ENCODE assay signal across 13 mouse cellular contexts in the genomic region with DNA sequence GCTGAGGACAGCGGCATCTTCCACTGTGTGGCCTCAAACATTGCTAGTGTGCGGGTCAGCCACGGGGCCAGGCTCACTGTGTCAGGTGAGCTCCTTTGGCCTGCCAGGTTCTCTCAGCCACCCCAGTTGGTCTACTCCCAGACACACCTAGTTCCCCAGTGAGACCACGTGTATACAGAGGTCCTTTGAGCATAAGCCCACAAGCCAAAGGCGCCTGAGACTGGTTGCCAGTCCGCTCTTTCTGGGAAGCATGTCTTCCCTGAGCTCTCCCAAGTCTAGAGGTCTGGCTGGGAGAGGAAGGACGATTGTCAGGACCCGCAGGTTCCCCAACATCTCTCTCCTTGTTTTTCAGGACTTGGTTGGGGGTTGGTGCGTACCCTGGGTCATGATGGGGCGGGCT. TPM values are rescaled to one million over a fixed set of nuclear protein-coding genes. Genes with fewer than 3 reads are reported as not detected.
DNase-seq lines count a peak whose midpoint lies in the region; ATAC-seq and TF ChIP-seq lines count a peak whose summit lies in the region.
"Had no signal": no experiment of that assay in that cellular context is flagged by ENCODE, and none has a peak within 500 bp of the region (broad histone marks: within the 10 kb centered on the region; RNA-seq: fewer than 3 reads in every experiment).

No protein-coding gene starts in this region.

- no peak overlapping the region for H3K4me3 ChIP-seq in kidney, embryonic 15.5 days (replicated peaks)
- H3K4me3 ChIP-seq in forebrain, embryonic 10.5 days, result peak overlapping the region; percentile 39
- H3K4me3 ChIP-seq in hindbrain, embryonic 15.5 days, result no peak overlapping the region
- H3K4me3 ChIP-seq in midbrain, postnatal 0 days (ENCODE audit: low read depth, low read length), result no peak overlapping the region
- H3K4me3 ChIP-seq in liver, embryonic 12.5 days, result no peak overlapping the region
- H3K4me3 ChIP-seq: lung, embryonic 15.5 days had no signal

- no peak overlapping the region for H3K9ac ChIP-seq in kidney, embryonic 15.5 days
- H3K9ac ChIP-seq in hindbrain, embryonic 15.5 days, result no peak overlapping the region
- H3K9ac ChIP-seq in midbrain, postnatal 0 days (replicated peaks; ENCODE audit: low read length, poor library complexity, severe bottlenecking), result no peak overlapping the region
- H3K9ac ChIP-seq in liver, embryonic 12.5 days, result no peak overlapping the region

- H3K36me3 ChIP-seq in kidney, embryonic 15.5 days, result peaks cover 16% of the 10 kb centered on the region
- peaks cover 94% of the 10 kb centered on the region for H3K36me3 ChIP-seq in forebrain, embryonic 10.5 days (replicated peaks)
- peaks cover 9% of the 10 kb centered on the region; the same call in 1 of the 2 replicates for H3K36me3 ChIP-seq in hindbrain, embryonic 15.5 days
- peaks cover 19% of the 10 kb centered on the region for H3K36me3 ChIP-seq in midbrain, postnatal 0 days (ENCODE audit: insufficient read depth, low read length)
- H3K36me3 ChIP-seq in liver, embryonic 12.5 days, result no peaks in the 10 kb centered on the region
- H3K36me3 ChIP-seq: lung, embryonic 15.5 days had no signal

- no peaks in the 10 kb centered on the region for H3K9me3 ChIP-seq in kidney, embryonic 15.5 days (replicated peaks)
- no peaks in the 10 kb centered on the region for H3K9me3 ChIP-seq in forebrain, embryonic 10.5 days
- no peaks in the 10 kb centered on the region for H3K9me3 ChIP-seq in hindbrain, embryonic 15.5 days
- H3K9me3 ChIP-seq in midbrain, postnatal 0 days (ENCODE audit: low read length), result no peaks in the 10 kb centered on the region
- H3K9me3 ChIP-seq in liver, embryonic 12.5 days (replicated peaks), result no peaks in the 10 kb centered on the region
- H3K9me3 ChIP-seq: lung, embryonic 15.5 days had no signal

- peaks cover 22% of the 10 kb centered on the region for H3K27me3 ChIP-seq in kidney, embryonic 15.5 days
- peaks cover 34% of the 10 kb centered on the region for H3K27me3 ChIP-seq in forebrain, embryonic 10.5 days (ENCODE audit: poor library complexity, severe bottlenecking)
- no peaks in the 10 kb centered on the region for H3K27me3 ChIP-seq in hindbrain, embryonic 15.5 days
- no peaks in the 10 kb centered on the region for H3K27me3 ChIP-seq in midbrain, postnatal 0 days (ENCODE audit: insufficient read depth, low read length)
- H3K27me3 ChIP-seq in liver, embryonic 12.5 days (replicated peaks), result peaks cover 94% of the 10 kb centered on the region
- H3K27me3 ChIP-seq: lung, embryonic 15.5 days had no signal

- 58% methylated on average over 10 of the region's 10 CpGs for WGBS in kidney, embryonic 15.5 days
- 31% methylated on average over 10 of the region's 10 CpGs for WGBS in forebrain, embryonic 10.5 days
- WGBS in hindbrain, embryonic 15.5 days, result 36% methylated on average over 10 of the region's 10 CpGs
- WGBS in midbrain, postnatal 0 days, result 41% methylated on average over 10 of the region's 10 CpGs
- 45% methylated on average over 10 of the region's 10 CpGs for WGBS in liver, embryonic 12.5 days (ENCODE audit: insufficient replicate concordance)

- peak overlapping the region; percentile 70 for H3K27ac ChIP-seq in kidney, embryonic 15.5 days
- peak overlapping the region; percentile 92 for H3K27ac ChIP-seq in forebrain, embryonic 10.5 days
- H3K27ac ChIP-seq in hindbrain, embryonic 15.5 days (replicated peaks), result peak overlapping the region; percentile 48; the same call in 1 of the 2 replicates
- H3K27ac ChIP-seq in midbrain, postnatal 0 days (ENCODE audit: low read depth, low read length), result peak overlapping the region; percentile 44; the same call in 1 of the 2 replicates
- no peak overlapping the region for H3K27ac ChIP-seq in liver, embryonic 12.5 days
- H3K27ac ChIP-seq: lung, embryonic 15.5 days had no signal

- peaks cover 59% of the 10 kb centered on the region for H3K4me1 ChIP-seq in kidney, embryonic 15.5 days
- peaks cover 100% of the 10 kb centered on the region for H3K4me1 ChIP-seq in forebrain, embryonic 10.5 days
- H3K4me1 ChIP-seq in hindbrain, embryonic 15.5 days (replicated peaks), result peaks cover 66% of the 10 kb centered on the region
- H3K4me1 ChIP-seq in midbrain, postnatal 0 days (ENCODE audit: insufficient read depth, low read length), result peaks cover 14% of the 10 kb centered on the region
- peaks cover 6% of the 10 kb centered on the region; the same call in 1 of the 2 replicates for H3K4me1 ChIP-seq in liver, embryonic 12.5 days

- H3K4me2 ChIP-seq in kidney, embryonic 15.5 days, result no peak overlapping the region
- no peak overlapping the region for H3K4me2 ChIP-seq in hindbrain, embryonic 15.5 days
- H3K4me2 ChIP-seq in midbrain, postnatal 0 days (ENCODE audit: low read depth, low read length, poor library complexity, severe bottlenecking), result no peak overlapping the region
- H3K4me2 ChIP-seq in liver, embryonic 12.5 days, result no peak overlapping the region

- no peak for ATAC-seq in kidney, embryonic 15.5 days (replicated peaks; ENCODE audit: low FRiP score)
- ATAC-seq in hindbrain, embryonic 15.5 days (ENCODE audit: low FRiP score, low read depth), result no peak
- ATAC-seq in midbrain, postnatal 0 days (ENCODE audit: low FRiP score), result no peak
- ATAC-seq in liver, embryonic 12.5 days, result no peak

- TF ChIP-seq CTCF in midbrain, postnatal 0 days (IDR thresholded peaks at IDR 0.05), result no peak

- DNase-seq in kidney, postnatal 4 days, result no peak
- no peak for DNase-seq in forebrain, embryonic 10.5 days (ENCODE audit: extremely low spot score, low spot score)
- no peak for DNase-seq in midbrain, postnatal 0 days (ENCODE audit: low spot score)
- no peak for DNase-seq in gastrocnemius, adult 8-10 months (ENCODE audit: low spot score in 2 of 2)
- no peak for DNase-seq in gastrocnemius, adult 18-20 months (ENCODE audit: low spot score)
- DNase-seq: cerebellum, adult 11-12 months; kidney, adult 9 months; right cerebral cortex, adult 18-20 months; thymus, postnatal 25 days had no signal

RNA-seq across cellular contexts. Expression of a gene that starts 17.2 kb away (rescaled TPM):
- polyA plus RNA-seq in kidney, embryonic 15.5 days (2015; fragmentation: Nextera tagmentation; extraction: Ambion mirVana), result 7.9 and 8.1 TPM in 2 replicates
- polyA plus RNA-seq in forebrain, embryonic 10.5 days (2016; fragmentation: Nextera tagmentation; extraction: Ambion mirVana), result 7.0 and 8.5 TPM in 2 replicates
- 6.7 and 8.1 TPM in 2 replicates for polyA plus RNA-seq in hindbrain, embryonic 15.5 days (2015; fragmentation: Nextera tagmentation; extraction: Ambion mirVana)
- total RNA-seq in midbrain, postnatal 0 days (2014; rRNA removed), result 7.5 and 8.0 TPM in 2 replicates
- polyA plus RNA-seq in midbrain, postnatal 0 days (2015; fragmentation: Nextera tagmentation; extraction: Ambion mirVana), result 7.0 and 7.7 TPM in 2 replicates
- total RNA-seq in gastrocnemius, adult 8-10 months (2022), result 1 to 10 TPM; 3.3 to 5.2 (median 4.1) TPM
- 1 to 10 TPM; 3.6 to 3.7 TPM for total RNA-seq in gastrocnemius, adult 18-20 months (2021)
- 7.7 and 8.6 TPM in 2 replicates for polyA plus RNA-seq in liver, embryonic 12.5 days (2016; fragmentation: Nextera tagmentation; extraction: Ambion mirVana)

RNA-seq across cellular contexts. Expression of a gene that starts 36.9 kb away (rescaled TPM):
- polyA plus RNA-seq in kidney, embryonic 15.5 days (2015; fragmentation: Nextera tagmentation; extraction: Ambion mirVana), result 3.5 and 4.2 TPM in 2 replicates
- polyA plus RNA-seq in forebrain, embryonic 10.5 days (2016; fragmentation: Nextera tagmentation; extraction: Ambion mirVana), result 208 and 246 TPM in 2 replicates
- polyA plus RNA-seq in hindbrain, embryonic 15.5 days (2015; fragmentation: Nextera tagmentation; extraction: Ambion mirVana), result 9.9 and 10.9 TPM in 2 replicates
- total RNA-seq in midbrain, postnatal 0 days (2014; rRNA removed), result 5.3 and 7.7 TPM in 2 replicates
- polyA plus RNA-seq in midbrain, postnatal 0 days (2015; fragmentation: Nextera tagmentation; extraction: Ambion mirVana), result 6.4 and 6.6 TPM in 2 replicates
- under 1 TPM; 0.10 to 0.17 (median 0.12) TPM for total RNA-seq in gastrocnemius, adult 8-10 months (2022)
- total RNA-seq in gastrocnemius, adult 18-20 months (2021), result under 1 TPM; 0.21 to 0.32 TPM
- polyA plus RNA-seq in liver, embryonic 12.5 days (2016; fragmentation: Nextera tagmentation; extraction: Ambion mirVana), result 0.75 and 0.79 TPM in 2 replicates

Comparison
In these comparisons a context has a peak if more than half of its experiments do, and no peak if none do; other contexts are left out.
1. RNA of a gene that starts 36.9 kb away (polyA plus RNA-seq): 208 to 246 TPM in forebrain, embryonic 10.5 days; 9.9 to 10.9 TPM in hindbrain, embryonic 15.5 days, 6.4 to 6.6 TPM in midbrain, postnatal 0 days, 3.5 to 4.2 TPM in kidney, embryonic 15.5 days and 0.75 to 0.79 TPM in liver, embryonic 12.5 days; every median in the first group is over 10 times any median in the second.